Mouse (Mus musculus): Measurements from ENCODE around the gene Hist3h2a. TPM values are rescaled to one million over a fixed set of nuclear protein-coding genes. Genes with fewer than 3 reads are reported as not detected.

Hist3h2a gene
- total RNA-seq (2021), result 10 to 100 TPM; 13.9 to 17.4 TPM
- long read RNA-seq, experiment 1, transcript Hist3h2a-201 (1 exons, 2,146 nt), result major isoform, 54 of 54 reads
- long read RNA-seq, experiment 1, partial matches to known transcripts, result 0 of 54 reads
- long read RNA-seq, experiment 1, other reads (novel, unspliced or antisense), result 0 of 54 reads
- long read RNA-seq, experiment 2, transcript Hist3h2a-201 (1 exons, 2,146 nt), result major isoform, 25 of 25 reads
- long read RNA-seq, experiment 2, partial matches to known transcripts, result 0 of 25 reads
- long read RNA-seq, experiment 2, other reads (novel, unspliced or antisense), result 0 of 25 reads

- DNase-seq, result peak; percentile 92 to 96
Measured at GRCm38 (mm10) chr11:58954420-58955142, at the start of gene Hist3h2a, which contains the start of gene Trim17. Gene Hist3h2a (plus strand): TSS chr11:58954685. Gene Trim17 (plus strand): TSS chr11:58954685.

- peak in 1 of 2 experiments; percentile 19 for DNase-seq
Measured at GRCm38 (mm10) chr11:58904838-58905237, 49.6 kb upstream of the Hist3h2a start.

GRCm38 (mm10) chr11:58913776-58914175, 40.7 kb upstream of the Hist3h2a start:
- no peak for DNase-seq

- DNase-seq, result peak in 1 of 2 experiments; percentile 60
Measured at GRCm38 (mm10) chr11:58914461-58915028, 39.9 kb upstream of the Hist3h2a start.

- peak; percentile 27 to 49 for DNase-seq
Measured at GRCm38 (mm10) chr11:58916879-58917744, 37.4 kb upstream of the Hist3h2a start.

- no peak for DNase-seq
Measured at GRCm38 (mm10) chr11:58917745-58918366, 36.6 kb upstream of the Hist3h2a start, which contains the start of gene Btnl10. Gene Btnl10 (plus strand): TSS chr11:58917908.

- no peak for DNase-seq
Measured at GRCm38 (mm10) chr11:58918759-58919158, 35.7 kb upstream of the Hist3h2a start.

- DNase-seq, result no peak
Measured at GRCm38 (mm10) chr11:58922420-58922819, 32.1 kb upstream of the Hist3h2a start.

GRCm38 (mm10) chr11:58926651-58927050, 27.8 kb upstream of the Hist3h2a start:
- DNase-seq, result no peak

- no peak for DNase-seq
Measured at GRCm38 (mm10) chr11:58927053-58927452, 27.4 kb upstream of the Hist3h2a start.

- peak; percentile 68 to 78 for DNase-seq
Measured at GRCm38 (mm10) chr11:58927790-58928651, 26.5 kb upstream of the Hist3h2a start.

- DNase-seq, result no peak
Measured at GRCm38 (mm10) chr11:58929055-58929454, 25.4 kb upstream of the Hist3h2a start.

- DNase-seq, result no peak
Measured at GRCm38 (mm10) chr11:58929641-58930040, 24.8 kb upstream of the Hist3h2a start.

- DNase-seq, result no peak
Measured at GRCm38 (mm10) chr11:58930254-58930653, 24.2 kb upstream of the Hist3h2a start.

- DNase-seq, result no peak
Measured at GRCm38 (mm10) chr11:58931576-58931975, 22.9 kb upstream of the Hist3h2a start.

- no peak for DNase-seq
Measured at GRCm38 (mm10) chr11:58937909-58938308, 16.6 kb upstream of the Hist3h2a start.

- DNase-seq, result peak; percentile 94
Measured at GRCm38 (mm10) chr11:58938322-58939087, 16.0 kb upstream of the Hist3h2a start, which contains the start of gene Rnf187. Gene Rnf187 (minus strand): TSS chr11:58938916.

GRCm38 (mm10) chr11:58939088-58939439, 15.4 kb upstream of the Hist3h2a start:
- no peak for DNase-seq

GRCm38 (mm10) chr11:58944136-58944535, 10.3 kb upstream of the Hist3h2a start:
- no peak for DNase-seq

- DNase-seq, result no peak
Measured at GRCm38 (mm10) chr11:58947306-58947705, 7.2 kb upstream of the Hist3h2a start.

Measured in heart, adult 18-20 months (tissue).